Mouse (Mus musculus): Measurements from ENCODE around the gene Ubr3. TPM values are rescaled to one million over a fixed set of nuclear protein-coding genes. Genes with fewer than 3 reads are reported as not detected.

Gene Ubr3
- polyA plus RNA-seq, 1 experiment from 2014 or later, result 22.4 TPM

GRCm38 (mm10) chr2:70047868-70048267 lies 150.8 kb downstream of the Ubr3 start:
- WGBS, result 84% methylated on average over 11 of the region's 11 CpGs
- Histone ChIP-seq H3K9ac (no peak overlapping the region), H3K4me2 (replicated peaks) (no peak overlapping the region), H3K4me1 (peaks cover 4% of the 10 kb centered on the region), H3K4me3 (no peak overlapping the region), H3K36me3 (no peaks in the 10 kb centered on the region), H3K27ac (no peak overlapping the region), H3K27me3 (no peaks in the 10 kb centered on the region), H3K9me3 (replicated peaks) (no peaks in the 10 kb centered on the region)
- no peak for ATAC-seq (ENCODE audit: low FRiP score)

- Histone ChIP-seq H3K4me2 (replicated peaks) (no peak overlapping the region), H3K27ac (0 out of 2 replicates have a peak overlapping the region, but pooled peaks have one; percentile 18), H3K27me3 (no peaks in the 10 kb centered on the region), H3K9ac (no peak overlapping the region), H3K36me3 (no peaks in the 10 kb centered on the region), H3K4me3 (no peak overlapping the region), H3K4me1 (peaks cover 6% of the 10 kb centered on the region; the same call in 1 of the 2 replicates), H3K9me3 (replicated peaks) (no peaks in the 10 kb centered on the region)
- WGBS, result 70% methylated on average over 9 of the region's 9 CpGs
- ATAC-seq (ENCODE audit: low FRiP score), result no peak
Observed at GRCm38 (mm10) chr2:70053803-70054202, 156.8 kb downstream of the Ubr3 start.

GRCm38 (mm10) chr2:70058201-70058600 lies 161.2 kb downstream of the Ubr3 start:
- Histone ChIP-seq H3K4me2 (replicated peaks) (no peak overlapping the region), H3K9ac (no peak overlapping the region), H3K27me3 (no peaks in the 10 kb centered on the region), H3K36me3 (no peaks in the 10 kb centered on the region), H3K4me3 (no peak overlapping the region), H3K9me3 (replicated peaks) (no peaks in the 10 kb centered on the region), H3K27ac (no peak overlapping the region), H3K4me1 (peaks cover 13% of the 10 kb centered on the region)
- no peak for ATAC-seq (ENCODE audit: low FRiP score)
- 95% methylated on average over 4 of the region's 4 CpGs for WGBS

DNA sequence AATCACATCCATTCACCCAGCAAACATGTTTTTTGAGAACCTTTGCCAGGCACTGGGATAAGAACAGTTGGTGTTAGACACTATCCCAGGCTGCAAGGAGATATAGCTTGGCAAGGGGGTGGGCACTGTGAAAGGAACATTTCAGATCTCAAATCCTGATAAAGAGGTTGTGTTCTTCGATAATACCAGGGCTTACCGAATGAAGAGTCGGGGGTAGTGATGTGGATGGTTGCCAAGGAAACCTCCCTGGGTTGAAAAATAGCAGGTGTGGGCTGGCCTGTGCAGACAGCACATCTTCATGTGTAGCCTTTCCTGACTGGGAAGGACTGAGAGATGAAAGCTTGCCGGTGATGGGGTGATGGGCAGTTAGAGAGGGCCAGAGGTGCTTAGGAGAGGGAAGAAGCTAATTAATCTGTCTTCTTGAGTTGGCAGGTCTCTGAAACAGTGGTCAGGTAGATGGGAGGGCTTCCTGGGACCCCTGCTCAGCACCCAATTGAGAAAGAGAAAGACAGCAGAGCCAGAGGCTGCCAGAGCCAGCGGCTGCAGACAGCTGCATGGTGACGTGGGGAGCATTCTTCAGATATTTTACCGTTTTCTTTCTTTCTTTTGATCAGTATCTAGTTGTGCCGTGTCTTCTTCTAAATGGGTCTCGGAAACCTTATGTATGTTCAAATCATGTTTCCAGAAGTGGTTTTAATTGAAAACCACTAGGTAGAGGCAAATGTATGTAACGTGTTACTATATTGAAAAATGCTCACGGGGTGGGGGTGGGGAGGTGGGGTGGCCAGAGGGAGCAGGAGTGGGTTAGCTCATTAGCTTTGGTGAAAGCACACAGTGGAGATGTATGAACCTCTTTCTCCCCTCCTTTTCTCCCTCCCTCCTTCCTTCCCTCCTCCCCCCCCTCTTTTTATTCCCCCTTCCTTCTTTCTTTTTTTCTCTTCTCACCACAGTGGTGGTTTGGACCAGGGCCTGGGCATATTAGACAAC lies 163.6 kb downstream of the Ubr3 start:
- H3K9ac ChIP-seq, result 0 out of 2 replicates have a peak overlapping the region, but pooled peaks have one; percentile 8

GRCm38 (mm10) chr2:70065116-70065515 lies 168.1 kb downstream of the Ubr3 start:
- H3K27ac ChIP-seq, result no peak overlapping the region
- no peak overlapping the region for H3K4me3 ChIP-seq
- H3K4me2 ChIP-seq (replicated peaks), result no peak overlapping the region
- no peak for ATAC-seq (ENCODE audit: low FRiP score)
- 87% methylated on average over 6 of the region's 6 CpGs for WGBS
- no peaks in the 10 kb centered on the region for H3K9me3 ChIP-seq (replicated peaks)
- H3K9ac ChIP-seq, result no peak overlapping the region
- no peaks in the 10 kb centered on the region for H3K27me3 ChIP-seq
- H3K4me1 ChIP-seq, result peaks cover 16% of the 10 kb centered on the region
- H3K36me3 ChIP-seq, result no peaks in the 10 kb centered on the region

More for the DNA sequence above, 163.6 kb downstream of the Ubr3 start:
- 42% methylated on average over 11 of the region's 11 CpGs for WGBS
- no peak overlapping the region for H3K4me2 ChIP-seq (replicated peaks)
- H3K27ac ChIP-seq, result peak overlapping the region; percentile 76
- H3K4me3 ChIP-seq, result no peak overlapping the region
- peaks cover 11% of the 10 kb centered on the region for H3K4me1 ChIP-seq
- no peaks in the 10 kb centered on the region for H3K9me3 ChIP-seq (replicated peaks)
- H3K36me3 ChIP-seq, result no peaks in the 10 kb centered on the region
- peak; percentile 74 for ATAC-seq (ENCODE audit: low FRiP score)
- no peaks in the 10 kb centered on the region for H3K27me3 ChIP-seq

DNA sequence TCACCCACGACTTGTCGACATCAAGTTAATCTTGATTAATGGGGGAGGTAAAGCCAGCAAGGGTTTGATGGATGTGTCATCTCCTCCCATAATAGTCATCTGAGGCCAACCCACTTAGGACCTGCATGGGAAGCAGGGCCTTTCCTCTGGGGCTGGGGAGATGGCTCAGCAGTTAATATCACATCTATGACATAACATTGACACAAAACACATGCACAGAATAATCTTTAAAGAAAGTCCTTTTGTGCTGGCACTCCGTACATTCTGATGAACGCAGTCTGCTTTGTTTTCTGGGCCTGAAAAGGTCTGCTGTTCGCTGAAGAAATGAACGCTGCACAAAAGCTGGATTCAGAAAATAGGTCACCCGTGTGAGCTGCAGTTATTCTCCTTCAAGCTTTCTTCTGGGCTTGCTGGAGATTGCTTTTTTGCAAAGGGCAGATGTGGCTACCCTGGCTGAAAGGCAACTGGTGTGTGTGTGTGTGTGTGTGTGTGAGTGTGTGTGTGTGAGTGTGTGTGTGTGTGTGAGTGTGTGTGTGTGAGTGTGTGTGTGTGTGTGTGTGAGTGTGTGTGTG lies 168.8 kb downstream of the Ubr3 start:
- ATAC-seq (ENCODE audit: low FRiP score), result no peak
- Histone ChIP-seq H3K4me2 (replicated peaks) (no peak overlapping the region), H3K4me3 (no peak overlapping the region), H3K9ac (no peak overlapping the region), H3K27ac (no peak overlapping the region), H3K9me3 (replicated peaks) (no peaks in the 10 kb centered on the region), H3K4me1 (peaks cover 9% of the 10 kb centered on the region; the same call in 1 of the 2 replicates), H3K36me3 (no peaks in the 10 kb centered on the region), H3K27me3 (no peaks in the 10 kb centered on the region)
- 36% methylated on average over 7 of the region's 7 CpGs for WGBS

GRCm38 (mm10) chr2:70066338-70067022 lies 169.4 kb downstream of the Ubr3 start:
- H3K27ac ChIP-seq, result no peak overlapping the region
- H3K4me1 ChIP-seq, result peaks cover 9% of the 10 kb centered on the region; the same call in 1 of the 2 replicates
- no peak for ATAC-seq (ENCODE audit: low FRiP score)
- no peaks in the 10 kb centered on the region for H3K9me3 ChIP-seq (replicated peaks)
- WGBS, result 60% methylated on average over 6 of the region's 6 CpGs
- H3K9ac ChIP-seq, result no peak overlapping the region
- no peak overlapping the region for H3K4me2 ChIP-seq (replicated peaks)
- H3K27me3 ChIP-seq, result no peaks in the 10 kb centered on the region
- no peak overlapping the region for H3K4me3 ChIP-seq
- H3K36me3 ChIP-seq, result no peaks in the 10 kb centered on the region

- WGBS, result 88% methylated on average over 5 of the region's 5 CpGs
- no peaks in the 10 kb centered on the region for H3K36me3 ChIP-seq
- H3K4me1 ChIP-seq, result peaks cover 9% of the 10 kb centered on the region; the same call in 1 of the 2 replicates
- no peak overlapping the region for H3K9ac ChIP-seq
- H3K4me2 ChIP-seq (replicated peaks), result no peak overlapping the region
- H3K27ac ChIP-seq, result no peak overlapping the region
- no peaks in the 10 kb centered on the region for H3K27me3 ChIP-seq
- H3K9me3 ChIP-seq (replicated peaks), result no peaks in the 10 kb centered on the region
- H3K4me3 ChIP-seq, result no peak overlapping the region
- ATAC-seq (ENCODE audit: low FRiP score), result no peak
Observed at GRCm38 (mm10) chr2:70069861-70070260, 172.8 kb downstream of the Ubr3 start.

Other genes with a start within 250 kb of the Ubr3 start
- gene Klhl41, start 227.1 kb upstream of the Ubr3 start, polyA plus RNA-seq (2016; fragmentation: Nextera tagmentation; extraction: Ambion mirVana), result 1.5 and 4.2 TPM in 2 replicates
- gene Fastkd1, start 183.7 kb upstream of the Ubr3 start, polyA plus RNA-seq (2016; fragmentation: Nextera tagmentation; extraction: Ambion mirVana), result 15.6 and 16.1 TPM in 2 replicates
- 140 and 174 TPM in 2 replicates for gene Ppig, start 174.7 kb upstream of the Ubr3 start, polyA plus RNA-seq (2016; fragmentation: Nextera tagmentation; extraction: Ambion mirVana)
- 4.1 and 5.1 TPM in 2 replicates for gene Ccdc173, start 107.7 kb upstream of the Ubr3 start, polyA plus RNA-seq (2016; fragmentation: Nextera tagmentation; extraction: Ambion mirVana)
- 37.0 and 37.9 TPM in 2 replicates for gene Phospho2, start 107.6 kb upstream of the Ubr3 start, polyA plus RNA-seq (2016; fragmentation: Nextera tagmentation; extraction: Ambion mirVana)
- gene Klhl23, start 75.3 kb upstream of the Ubr3 start, polyA plus RNA-seq (2016; fragmentation: Nextera tagmentation; extraction: Ambion mirVana), result 45.1 and 46.4 TPM in 2 replicates
- gene Ssb, start 35.7 kb upstream of the Ubr3 start, polyA plus RNA-seq (2016; fragmentation: Nextera tagmentation; extraction: Ambion mirVana), result 361 and 378 TPM in 2 replicates
- gene Mettl5, start 11.6 kb upstream of the Ubr3 start, polyA plus RNA-seq (2016; fragmentation: Nextera tagmentation; extraction: Ambion mirVana), result 34.6 and 35.3 TPM in 2 replicates
- gene Myo3b, start 141.9 kb downstream of the Ubr3 start, polyA plus RNA-seq (2016; fragmentation: Nextera tagmentation; extraction: Ambion mirVana), result 0.05 and 0.12 TPM in 2 replicates